Mouse (Mus musculus) lung, embryonic 16.5 days (tissue): ENCODE data around the gene Hydin. TPM values are rescaled to one million over a fixed set of nuclear protein-coding genes. Genes with fewer than 3 reads are reported as not detected.
A peak's percentile ranks its signal among the peaks of the same experiment; 100 is the strongest.

Experiments used
- ATAC-seq: fragments of 200-750 bp; cut with Nextera tagmentation; 2 replicates; pipeline ENCODE4 v1.8.0; 2017; ENCODE audit warnings: low read depth, mild to moderate bottlenecking, moderate library complexity
- H3K27ac ChIP-seq: fragments of 300-500 bp; sonication (generic); 2 replicates; pipeline ENCODE4 v1.5.1; 2014; ENCODE audit warnings: mild to moderate bottlenecking, control low read depth, low read length
- H3K27me3 ChIP-seq: fragments of 300-500 bp; sonication (generic); 2 replicates; pipeline ENCODE4 v1.6.1; 2014; ENCODE audit warnings: low read depth, low read length, mixed read lengths; ENCODE audit not compliant: control insufficient read depth, insufficient read depth
- H3K36me3 ChIP-seq: fragments of 300-500 bp; sonication (generic); 2 replicates; pipeline ENCODE4 v1.6.1; 2014; ENCODE audit warnings: low read length; ENCODE audit not compliant: control insufficient read depth, insufficient read depth
- H3K4me1 ChIP-seq: fragments of 300-500 bp; sonication (generic); replicated peaks from 2 replicates; pipeline ENCODE4 v1.6.1; 2014; ENCODE audit warnings: low read length, mixed read lengths; ENCODE audit not compliant: control insufficient read depth, insufficient read depth
- H3K4me2 ChIP-seq: fragments of 300-500 bp; sonication (generic); 2 replicates; pipeline ENCODE4 v1.6.1; 2014; ENCODE audit warnings: low read depth, low read length, control low read depth
- H3K4me3 ChIP-seq: fragments of 300-500 bp; sonication (generic); 2 replicates; pipeline ENCODE4 v1.5.1; 2014; ENCODE audit warnings: mild to moderate bottlenecking, low read length, control low read depth
- H3K9ac ChIP-seq: fragments of 300-500 bp; sonication (generic); 2 replicates; pipeline ENCODE4 v1.6.1; 2014; ENCODE audit warnings: low read length, control low read depth
- H3K9me3 ChIP-seq: fragments of 300-500 bp; sonication (generic); 2 replicates; pipeline ENCODE4 v1.6.1; 2016; ENCODE audit warnings: low read length; ENCODE audit not compliant: control insufficient read depth
- WGBS: fragments of 180-500 bp; shearing (Covaris S2); extraction: QIAGEN DNeasy Blood & Tissue Kit; methylation state at CpG from one replicate; pipeline ENCODE4 v1.1.7; 2014; 5-methylcytosine and 5-hydroxymethylcytosine counted together
- polyA plus RNA-seq: library from polyadenylated mRNA; unstranded; fragments of >200 nt; fragmentation: Nextera tagmentation; extraction: Ambion mirVana; gene quantifications from 2 replicates; pipeline ENCODE4 v1.2.1, GENCODE M21; 2015

Gene Hydin
- polyA plus RNA-seq, 1 experiment from 2014 or later: 0.79 TPM

DNA sequence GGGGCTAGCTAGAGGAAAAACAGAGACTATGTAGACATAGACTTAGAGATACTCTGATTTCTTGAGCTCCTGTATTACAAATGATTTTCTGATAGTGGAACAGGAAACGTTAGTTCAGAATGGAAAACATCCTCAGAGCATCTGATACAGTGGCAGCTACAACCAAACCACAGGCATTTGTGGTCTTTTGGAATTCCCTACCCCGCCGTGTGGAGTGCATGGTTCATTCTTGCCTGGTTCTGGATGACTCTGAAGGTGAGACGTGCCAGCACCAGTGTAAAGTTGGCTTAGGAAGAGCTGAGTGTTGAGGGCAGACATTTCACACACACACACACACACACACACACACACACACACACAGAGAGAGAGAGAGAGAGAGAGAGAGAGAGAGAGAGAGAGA lies 12.8 kb upstream of the Hydin start:
- no peak overlapping the region for H3K27ac ChIP-seq
- H3K4me2 ChIP-seq: no peak overlapping the region
- H3K9me3 ChIP-seq: no peaks in the 10 kb centered on the region
- H3K27me3 ChIP-seq: no peaks in the 10 kb centered on the region
- H3K9ac ChIP-seq: no peak overlapping the region
- no peaks in the 10 kb centered on the region for H3K36me3 ChIP-seq
- no peak overlapping the region for H3K4me3 ChIP-seq
- WGBS: 63% methylated on average over 4 of the region's 4 CpGs
- ATAC-seq: no peak
- no peaks in the 10 kb centered on the region for H3K4me1 ChIP-seq

DNA sequence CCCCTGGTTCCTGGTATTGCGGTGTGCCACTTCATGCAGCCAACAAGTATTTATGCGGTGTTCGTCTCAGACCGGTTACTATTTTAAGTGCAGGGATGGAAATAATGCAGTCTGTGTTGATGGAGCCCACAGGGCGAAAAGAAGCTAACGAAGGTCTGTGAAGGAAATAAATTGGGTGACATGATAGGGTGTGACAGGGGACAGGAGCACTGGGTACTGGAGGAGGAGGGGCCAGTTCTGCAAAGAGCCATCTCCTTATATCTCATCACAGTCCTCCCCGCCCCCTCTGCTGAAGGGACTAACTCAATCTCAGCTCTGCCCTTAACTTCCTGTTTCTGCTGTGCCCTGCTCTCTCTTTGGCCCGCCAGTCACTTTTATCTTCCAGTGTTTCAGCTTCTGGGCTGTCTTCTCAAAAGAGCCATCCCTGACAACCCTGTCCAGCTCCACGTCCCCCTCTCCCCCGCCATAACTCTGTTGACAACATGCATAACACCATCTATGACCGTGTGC lies 926 bp upstream of the Hydin start:
- no peak overlapping the region for H3K9ac ChIP-seq
- no peaks in the 10 kb centered on the region for H3K27me3 ChIP-seq
- H3K9me3 ChIP-seq: no peaks in the 10 kb centered on the region
- H3K27ac ChIP-seq: no peak overlapping the region
- no peak overlapping the region for H3K4me3 ChIP-seq
- peaks cover 5% of the 10 kb centered on the region; the same call in 1 of the 2 replicates for H3K4me1 ChIP-seq
- ATAC-seq: 0 out of 2 replicates have a peak, but pooled peaks have one; percentile 24
- WGBS: 29% methylated on average over 11 of the region's 11 CpGs
- H3K4me2 ChIP-seq: 0 out of 2 replicates have a peak overlapping the region, but pooled peaks have one; percentile 6
- no peaks in the 10 kb centered on the region for H3K36me3 ChIP-seq

DNA sequence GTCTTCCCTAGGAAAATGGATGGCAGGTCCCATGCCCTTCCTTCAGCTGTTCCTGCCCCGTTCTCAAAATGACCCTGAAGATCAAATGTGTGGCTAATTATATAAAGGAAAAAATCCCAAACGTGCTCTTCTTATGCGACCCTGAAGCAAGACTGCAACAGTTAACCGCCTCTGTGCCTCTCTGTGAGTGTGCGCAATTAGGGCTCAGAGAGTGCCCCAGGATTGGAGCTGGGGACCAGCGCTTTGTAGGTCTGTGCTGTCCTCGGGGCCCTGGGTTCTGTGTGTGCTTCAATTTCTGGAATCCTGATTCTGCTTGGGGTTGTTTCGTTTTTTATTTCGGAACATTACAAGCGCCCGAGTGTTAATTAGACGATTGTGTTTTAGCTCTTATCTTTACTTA lies 491 bp downstream of the Hydin start:
- peak overlapping the region; percentile 49 for H3K4me3 ChIP-seq
- H3K9ac ChIP-seq: peak overlapping the region; percentile 34
- H3K9me3 ChIP-seq: no peaks in the 10 kb centered on the region
- H3K27me3 ChIP-seq: no peaks in the 10 kb centered on the region
- no peaks in the 10 kb centered on the region for H3K36me3 ChIP-seq
- 6% methylated on average over 12 of the region's 12 CpGs for WGBS
- ATAC-seq: peak; percentile 52; the same call in 1 of the 2 replicates
- peak overlapping the region; percentile 64 for H3K4me2 ChIP-seq
- peaks cover 5% of the 10 kb centered on the region; the same call in 1 of the 2 replicates for H3K4me1 ChIP-seq
- H3K27ac ChIP-seq: no peak overlapping the region

DNA sequence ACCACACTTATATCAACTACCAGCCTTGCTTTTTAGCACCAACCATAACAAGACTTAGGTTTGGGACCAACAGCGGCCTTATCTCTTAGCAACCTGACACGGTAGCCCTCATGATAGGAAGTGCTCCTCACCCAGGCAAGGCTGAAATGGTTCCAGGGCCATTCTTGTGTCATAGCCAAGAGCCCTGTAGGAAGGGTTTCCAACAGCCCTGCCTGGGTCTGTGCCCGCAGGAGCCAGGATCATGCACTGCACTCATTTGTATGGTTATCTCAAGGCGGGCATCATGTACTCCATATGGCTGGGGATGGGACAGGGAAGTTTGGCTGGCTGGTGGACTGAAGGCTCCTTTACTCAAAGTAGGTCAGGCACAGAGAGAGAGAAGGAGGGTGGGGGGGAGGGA lies 3.9 kb downstream of the Hydin start:
- Histone ChIP-seq H3K9me3 (no peaks in the 10 kb centered on the region), H3K4me1 (peaks cover 5% of the 10 kb centered on the region; the same call in 1 of the 2 replicates), H3K36me3 (no peaks in the 10 kb centered on the region), H3K27me3 (no peaks in the 10 kb centered on the region), H3K4me3 (no peak overlapping the region), H3K9ac (no peak overlapping the region), H3K27ac (no peak overlapping the region), H3K4me2 (no peak overlapping the region)
- WGBS: 71% methylated on average over 4 of the region's 4 CpGs
- no peak for ATAC-seq

DNA sequence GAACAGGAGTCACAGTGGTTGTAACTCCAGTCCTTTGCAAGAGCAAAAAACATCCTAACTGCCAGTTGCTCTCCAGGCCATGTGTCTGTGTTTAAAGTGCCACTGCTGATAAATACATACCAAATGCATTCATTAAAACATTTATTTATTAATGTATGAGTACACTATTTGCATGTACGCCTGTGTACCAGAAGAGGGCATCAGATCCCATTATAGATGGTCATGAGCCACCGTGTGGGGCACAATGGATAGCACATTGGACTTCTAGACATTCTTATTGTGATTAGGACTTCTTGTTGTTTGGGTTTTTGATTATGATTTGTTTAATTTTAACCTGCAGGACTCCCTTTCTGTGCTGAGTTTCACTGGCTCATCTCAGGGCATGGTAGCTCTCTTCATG lies 6.6 kb downstream of the Hydin start:
- Histone ChIP-seq H3K4me3 (no peak overlapping the region), H3K4me2 (no peak overlapping the region), H3K9me3 (no peaks in the 10 kb centered on the region), H3K9ac (no peak overlapping the region), H3K4me1 (no peaks in the 10 kb centered on the region), H3K36me3 (no peaks in the 10 kb centered on the region), H3K27ac (no peak overlapping the region), H3K27me3 (no peaks in the 10 kb centered on the region)
- 56% methylated on average over 2 of the region's 2 CpGs for WGBS
- ATAC-seq: no peak

DNA sequence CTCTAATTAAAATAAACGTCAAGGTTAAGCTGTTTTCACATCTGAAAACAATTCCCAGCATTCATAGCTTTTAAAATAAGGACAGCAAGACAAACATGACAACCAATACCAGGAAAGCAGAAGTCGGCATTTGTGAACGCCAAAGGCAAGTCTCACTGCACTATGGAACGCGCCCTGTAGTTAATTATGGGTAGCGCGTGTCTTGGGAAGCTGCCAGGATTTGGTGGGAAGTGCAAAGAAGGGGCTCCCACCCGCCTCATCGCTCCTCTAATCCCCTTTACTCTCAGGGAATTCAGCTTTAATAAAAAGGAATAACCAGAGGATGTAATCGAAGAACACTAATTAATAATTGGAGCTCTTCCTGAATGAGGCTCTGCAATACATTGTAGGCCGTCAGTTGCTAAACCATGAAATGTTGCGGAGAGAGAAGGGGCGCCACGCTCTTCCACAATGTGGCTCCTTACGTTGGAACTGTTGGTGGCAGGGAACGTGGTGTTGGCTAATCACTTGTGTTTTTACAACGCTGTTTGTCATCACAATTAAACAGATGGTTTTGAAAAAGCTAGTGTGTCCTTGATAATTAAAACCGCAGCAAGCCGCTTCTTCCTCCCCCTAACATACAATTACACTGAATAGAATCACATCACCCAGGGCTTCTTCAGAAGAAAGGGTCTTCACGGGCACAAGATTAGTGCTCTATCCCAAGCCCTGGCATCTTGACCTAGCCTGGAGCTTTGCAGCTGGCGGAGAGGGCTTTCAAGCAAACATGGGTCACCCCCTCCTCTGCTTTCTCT lies 8.9 kb downstream of the Hydin start:
- Histone ChIP-seq H3K9ac (no peak overlapping the region), H3K27me3 (no peaks in the 10 kb centered on the region), H3K4me3 (no peak overlapping the region), H3K4me1 (no peaks in the 10 kb centered on the region), H3K9me3 (no peaks in the 10 kb centered on the region), H3K36me3 (no peaks in the 10 kb centered on the region), H3K4me2 (no peak overlapping the region), H3K27ac (no peak overlapping the region)
- WGBS: 81% methylated on average over 21 of the region's 21 CpGs
- ATAC-seq: no peak

DNA sequence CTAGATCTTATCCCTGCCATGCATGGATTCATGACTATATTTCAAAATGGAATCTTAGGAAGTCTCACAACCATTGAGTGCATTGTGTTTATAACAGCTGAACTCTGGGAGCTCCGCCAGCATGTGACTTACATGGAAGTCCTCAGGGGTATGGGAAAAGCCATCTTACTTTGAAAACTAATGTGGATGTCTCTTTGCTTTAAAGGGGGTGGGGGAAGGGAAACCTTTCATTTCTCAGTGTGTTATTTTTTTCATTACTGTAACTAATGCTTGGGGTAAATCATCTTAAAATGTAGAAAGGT lies 9.4 kb downstream of the Hydin start:
- Histone ChIP-seq H3K9ac (no peak overlapping the region), H3K4me3 (no peak overlapping the region), H3K4me1 (no peaks in the 10 kb centered on the region), H3K27me3 (no peaks in the 10 kb centered on the region), H3K4me2 (no peak overlapping the region), H3K27ac (no peak overlapping the region), H3K36me3 (no peaks in the 10 kb centered on the region), H3K9me3 (no peaks in the 10 kb centered on the region)
- ATAC-seq: no peak
- WGBS: 84% methylated on average over 1 of the region's 1 CpGs

DNA sequence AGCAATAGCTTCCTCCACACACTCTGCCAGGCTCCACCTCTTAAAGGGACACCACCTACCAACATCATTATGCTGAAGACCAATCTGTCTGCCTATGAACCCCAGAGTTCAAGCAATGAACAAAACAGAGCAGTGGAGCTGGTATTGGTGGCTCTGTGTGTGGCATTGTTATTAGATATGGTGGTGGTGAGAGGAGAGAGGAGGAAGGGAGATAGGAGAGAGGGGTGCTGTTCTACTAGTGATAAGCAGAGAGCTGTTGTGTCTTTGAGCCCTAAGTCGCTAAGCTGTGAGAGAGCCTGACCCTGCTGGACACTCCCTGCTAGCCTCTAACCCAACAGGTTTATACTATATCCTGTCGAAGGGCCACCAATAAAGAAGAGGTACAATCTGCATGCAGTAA lies 45.9 kb downstream of the Hydin start:
- H3K27ac ChIP-seq: no peak overlapping the region
- no peaks in the 10 kb centered on the region for H3K27me3 ChIP-seq
- ATAC-seq: no peak
- H3K9me3 ChIP-seq: no peaks in the 10 kb centered on the region
- no peaks in the 10 kb centered on the region for H3K36me3 ChIP-seq
- H3K4me1 ChIP-seq: no peaks in the 10 kb centered on the region
- H3K4me2 ChIP-seq: no peak overlapping the region
- WGBS: 78% methylated on average over 2 of the region's 2 CpGs
- no peak overlapping the region for H3K9ac ChIP-seq
- no peak overlapping the region for H3K4me3 ChIP-seq

DNA sequence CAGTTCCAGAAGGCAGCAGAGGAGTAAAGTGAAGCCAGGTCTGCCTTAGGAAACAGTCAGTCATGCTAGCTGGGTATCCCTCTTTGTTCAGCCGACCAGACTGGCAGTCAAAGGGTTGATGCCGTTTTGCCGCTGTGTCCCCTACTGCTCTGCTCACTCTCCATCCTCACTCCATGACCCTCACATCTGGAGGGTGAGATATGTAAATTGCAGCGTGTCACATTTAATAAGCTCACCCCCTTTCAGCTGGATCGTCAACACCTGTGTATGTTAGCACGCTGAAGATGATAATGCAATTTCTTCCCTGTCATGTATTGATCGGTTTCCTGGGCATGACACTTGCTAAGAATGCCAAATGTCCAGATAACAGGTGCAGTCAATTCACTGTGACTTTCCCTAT lies 49.0 kb downstream of the Hydin start:
- H3K9me3 ChIP-seq: no peaks in the 10 kb centered on the region
- no peak overlapping the region for H3K4me3 ChIP-seq
- no peak for ATAC-seq
- H3K27me3 ChIP-seq: no peaks in the 10 kb centered on the region
- H3K36me3 ChIP-seq: no peaks in the 10 kb centered on the region
- WGBS: 70% methylated on average over 7 of the region's 7 CpGs
- no peak overlapping the region for H3K4me2 ChIP-seq
- H3K27ac ChIP-seq: no peak overlapping the region
- no peak overlapping the region for H3K9ac ChIP-seq
- no peaks in the 10 kb centered on the region for H3K4me1 ChIP-seq
